Mouse (Mus musculus) liver, embryonic 14.5 days (tissue): ENCODE measurements around the gene Rfx7.

Experiments
- CTCF ChIP-seq: IDR thresholded peaks from 2 replicates; pipeline ENCODE4 v1.5.1; 2016; ENCODE audit warnings: antibody characterized with exemption, low read depth, control low read depth
- EP300 ChIP-seq: IDR thresholded peaks from 2 replicates; pipeline ENCODE4 v1.6.1; 2016; ENCODE audit warnings: antibody characterized with exemption, low read depth

DNA sequence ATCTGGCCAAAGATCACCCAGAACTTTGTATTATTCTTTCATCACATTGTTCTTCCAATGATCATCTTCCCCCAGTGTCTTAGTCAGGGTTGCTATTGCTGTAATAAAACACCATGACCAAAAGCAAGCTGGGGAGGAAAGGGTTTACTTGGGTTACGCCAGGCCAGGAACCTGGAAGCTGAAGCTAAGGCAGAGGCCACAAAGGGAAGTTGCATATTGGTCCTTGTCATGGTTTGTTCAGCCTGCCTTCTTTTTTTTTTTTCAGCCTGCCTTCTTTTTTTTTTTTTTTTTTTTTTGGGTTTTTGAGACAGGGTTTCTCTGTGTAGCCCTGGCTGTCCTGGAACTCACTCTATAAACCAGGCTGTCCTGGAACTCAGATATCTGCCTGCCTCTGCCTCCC, 5.9 kb upstream of the Rfx7 start:
- TF ChIP-seq CTCF (no peak), EP300 (no peak)
